Mouse (Mus musculus) naive thymus-derived CD4-positive, alpha-beta T cell, adult 2 months (primary cell): Measurements from ENCODE around the gene Trim9.

ENCODE experiments used
- DNase-seq: peaks from one replicate; pipeline ENCODE4 v3.0.0-alpha.2; 2011; ENCODE audit warnings: low read depth

Trim9 gene

GRCm38 (mm10) chr12:70251210-70251884 is 96.1 kb downstream of the Trim9 start:
- peak; percentile 25 for DNase-seq

GRCm38 (mm10) chr12:70249616-70250157 is 97.7 kb downstream of the Trim9 start:
- DNase-seq, result no peak

GRCm38 (mm10) chr12:70247683-70248474 is 99.5 kb downstream of the Trim9 start:
- DNase-seq, result no peak

- DNase-seq, result no peak
Observed at GRCm38 (mm10) chr12:70242550-70242949, 104.9 kb downstream of the Trim9 start.

GRCm38 (mm10) chr12:70239741-70240140 is 107.7 kb downstream of the Trim9 start:
- no peak for DNase-seq

- no peak for DNase-seq
Observed at GRCm38 (mm10) chr12:70238604-70239003, 108.8 kb downstream of the Trim9 start.

- peak; percentile 62 for DNase-seq
Observed at GRCm38 (mm10) chr12:70234938-70235484, 112.4 kb downstream of the Trim9 start.

GRCm38 (mm10) chr12:70234411-70234810 is 113.0 kb downstream of the Trim9 start:
- peak; percentile 78 for DNase-seq

- no peak for DNase-seq
Observed at GRCm38 (mm10) chr12:70233637-70234315, 113.6 kb downstream of the Trim9 start.

GRCm38 (mm10) chr12:70232020-70232544 is 115.3 kb downstream of the Trim9 start:
- peak; percentile 64 for DNase-seq

- no peak for DNase-seq
Observed at GRCm38 (mm10) chr12:70231294-70231693, 116.1 kb downstream of the Trim9 start, which contains the start of gene Pygl. TSS of gene Pygl (minus strand) at chr12:70231488.

GRCm38 (mm10) chr12:70228155-70228554 is 119.3 kb downstream of the Trim9 start:
- DNase-seq, result no peak

GRCm38 (mm10) chr12:70227121-70227932 is 120.1 kb downstream of the Trim9 start:
- DNase-seq, result peak; percentile 48

- DNase-seq, result no peak
Observed at GRCm38 (mm10) chr12:70226655-70227054, 120.8 kb downstream of the Trim9 start.

- DNase-seq, result no peak
Observed at GRCm38 (mm10) chr12:70223331-70223730, 124.1 kb downstream of the Trim9 start.

- DNase-seq, result no peak
Observed at GRCm38 (mm10) chr12:70221425-70221824, 126.0 kb downstream of the Trim9 start.

GRCm38 (mm10) chr12:70218795-70219540 is 128.4 kb downstream of the Trim9 start:
- DNase-seq, result peak; percentile 78

GRCm38 (mm10) chr12:70216229-70216800 is 131.1 kb downstream of the Trim9 start:
- DNase-seq, result no peak

- no peak for DNase-seq
Observed at GRCm38 (mm10) chr12:70214281-70214680, 133.1 kb downstream of the Trim9 start.

- DNase-seq, result no peak
Observed at GRCm38 (mm10) chr12:70213601-70214000, 133.8 kb downstream of the Trim9 start.
